Mouse (Mus musculus) liver, adult 2 months (tissue): ENCODE measurements at regions not wholly inside any gene's neighbourhood (a gene's known extent, or its start where the extent isn't known, plus 50 kb on each side); places are given as distances from the start of the nearest gene placed in this dataset.

Experiments
- DNase-seq: peaks from one replicate; pipeline ENCODE4 v3.0.0-alpha.2; 2011; ENCODE audit warnings: low read depth, low spot score; ENCODE audit errors: extremely low read depth
- H3K27ac ChIP-seq: fragments of 200-500 bp; replicated peaks from 2 replicates; pipeline ENCODE4 v1.5.1; 2012; ENCODE audit warnings: low read depth, mild to moderate bottlenecking, control low read depth, inconsistent platforms, low read length; ENCODE audit not compliant: insufficient read depth
- H3K27me3 ChIP-seq: fragments of 200-500 bp; 2 replicates; pipeline ENCODE4 v1.6.1; 2012; ENCODE audit warnings: mild to moderate bottlenecking, moderate library complexity, low read length, inconsistent platforms; ENCODE audit not compliant: control insufficient read depth, insufficient read depth
- H3K36me3 ChIP-seq: fragments of 200-500 bp; 2 replicates; pipeline ENCODE4 v1.6.1; 2012; ENCODE audit warnings: low read length, inconsistent platforms; ENCODE audit not compliant: control insufficient read depth, insufficient read depth
- H3K4me1 ChIP-seq: fragments of 200-500 bp; 2 replicates; pipeline ENCODE4 v1.6.1; 2011; ENCODE audit warnings: low read length; ENCODE audit not compliant: control insufficient read depth, insufficient read depth
- H3K4me3 ChIP-seq: fragments of 200-500 bp; 2 replicates; pipeline ENCODE4 v1.5.1; 2011; ENCODE audit warnings: low read depth, mild to moderate bottlenecking, control low read depth, low read length, moderate library complexity; ENCODE audit not compliant: insufficient read depth
- H3K79me2 ChIP-seq: fragments of 200-500 bp; 2 replicates; pipeline ENCODE4 v1.6.1; 2012; ENCODE audit warnings: inconsistent platforms, mild to moderate bottlenecking, low read length, moderate library complexity; ENCODE audit not compliant: control insufficient read depth, insufficient read depth
- H3K9ac ChIP-seq: fragments of 200-500 bp; 2 replicates; pipeline ENCODE4 v1.6.1; 2012; ENCODE audit warnings: low read depth, mild to moderate bottlenecking, control low read depth, inconsistent platforms, low read length
- CTCF ChIP-seq: fragments of 200-500 bp; IDR thresholded peaks from 2 replicates; pipeline ENCODE4 v1.5.1; 2011; ENCODE audit warnings: low read depth, low read length, control low read depth
- POLR2A ChIP-seq: fragments of 200-500 bp; IDR thresholded peaks from 2 replicates; pipeline ENCODE4 v1.6.1; 2011; ENCODE audit warnings: low read length, control low read depth; ENCODE audit not compliant: insufficient read depth; ENCODE audit errors: extremely low read depth
- WGBS: fragments of 180-500 bp; shearing (Covaris S2); methylation state at CpG from one replicate; pipeline ENCODE4 v1.1.7; 2018; 5-methylcytosine and 5-hydroxymethylcytosine counted together

DNA sequence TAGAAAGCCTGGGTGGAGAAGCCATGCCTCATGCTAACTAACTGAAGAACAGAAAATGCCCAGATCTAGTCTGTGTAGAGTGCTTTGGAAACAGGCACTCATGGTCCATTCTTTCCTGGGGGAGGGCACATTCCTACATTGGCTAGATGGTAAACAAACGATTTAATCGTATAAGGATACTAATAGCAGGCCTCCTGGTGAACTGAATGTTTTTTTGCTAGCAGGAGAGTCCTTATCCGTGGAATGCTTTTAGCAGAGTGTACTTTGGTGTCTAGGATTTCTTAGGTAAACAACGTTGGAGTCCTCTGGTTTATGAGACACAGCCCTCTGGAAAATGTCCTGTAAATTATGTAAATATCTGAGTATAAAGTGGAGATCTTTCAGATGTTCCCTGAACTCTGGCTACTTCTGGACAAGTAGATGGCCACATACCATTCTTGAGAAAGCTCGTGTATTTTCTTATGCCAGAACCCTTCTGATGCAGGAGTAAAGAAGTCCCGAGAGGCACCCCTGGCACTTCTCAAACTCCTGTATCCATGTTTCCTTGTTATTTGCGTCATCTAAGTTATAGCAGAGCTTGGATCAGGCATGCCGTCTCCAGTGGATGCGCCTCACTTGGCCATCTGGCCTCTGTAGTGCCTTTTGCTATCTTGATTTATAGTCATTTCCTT is 216.6 kb upstream of the Kif2a start:
- H3K9ac ChIP-seq = no peak overlapping the region
- no peaks in the 10 kb centered on the region for H3K4me1 ChIP-seq
- 47% methylated on average over 9 of the region's 9 CpGs for WGBS
- H3K4me3 ChIP-seq = no peak overlapping the region
- H3K79me2 ChIP-seq = no peaks in the 10 kb centered on the region
- H3K27me3 ChIP-seq = no peaks in the 10 kb centered on the region
- DNase-seq = no peak
- no peak for TF ChIP-seq CTCF
- TF ChIP-seq POLR2A = no peak
- H3K27ac ChIP-seq = no peak overlapping the region
- H3K36me3 ChIP-seq = no peaks in the 10 kb centered on the region

DNA sequence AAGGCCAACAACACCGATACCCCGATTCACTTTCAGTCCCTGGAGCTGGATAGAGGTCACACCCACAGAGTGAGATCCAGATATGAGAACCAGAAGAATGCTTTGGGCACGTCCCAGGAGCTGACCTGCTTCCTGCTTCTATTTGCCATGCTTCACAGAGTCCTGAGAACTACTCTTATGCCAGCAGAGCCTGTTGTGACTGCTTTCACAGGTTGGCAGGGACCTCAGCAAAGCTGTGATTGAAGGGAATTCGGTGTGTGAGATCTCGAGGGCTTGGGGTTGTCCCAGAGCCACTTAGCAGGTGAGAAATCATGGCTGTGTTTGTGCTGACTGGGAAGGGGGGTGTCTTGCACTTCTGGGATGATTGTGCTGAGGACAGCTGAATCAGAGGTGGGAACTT is 197.5 kb upstream of the Kif2a start:
- DNase-seq = no peak
- no peak for TF ChIP-seq CTCF
- TF ChIP-seq POLR2A = no peak
- H3K27ac ChIP-seq = no peak overlapping the region
- H3K27me3 ChIP-seq = no peaks in the 10 kb centered on the region
- 51% methylated on average over 5 of the region's 5 CpGs for WGBS
- no peak overlapping the region for H3K9ac ChIP-seq
- no peaks in the 10 kb centered on the region for H3K4me1 ChIP-seq
- H3K4me3 ChIP-seq = no peak overlapping the region
- no peaks in the 10 kb centered on the region for H3K79me2 ChIP-seq
- no peaks in the 10 kb centered on the region for H3K36me3 ChIP-seq

DNA sequence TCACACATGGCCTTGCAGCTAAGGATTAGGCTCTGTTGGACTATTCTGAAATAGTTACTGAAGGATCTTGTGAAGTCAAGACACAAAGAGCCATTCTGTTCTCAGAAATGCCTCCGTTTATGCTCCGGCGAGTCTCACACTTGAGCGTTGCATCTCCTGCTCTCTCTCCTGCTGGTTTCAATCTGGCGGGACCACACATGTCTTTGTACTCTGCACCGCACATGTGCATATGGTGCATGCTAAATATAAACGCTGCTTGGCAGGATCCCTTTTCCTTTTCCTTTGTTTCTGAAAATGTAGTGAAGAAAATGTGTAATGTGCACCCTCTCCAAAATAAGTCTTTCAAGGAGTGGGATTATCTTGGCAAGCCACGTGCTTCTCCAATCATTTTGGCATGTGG is 196.4 kb upstream of the Kif2a start:
- Histone ChIP-seq H3K79me2 (no peaks in the 10 kb centered on the region), H3K4me1 (no peaks in the 10 kb centered on the region), H3K9ac (no peak overlapping the region), H3K27me3 (no peaks in the 10 kb centered on the region), H3K36me3 (no peaks in the 10 kb centered on the region), H3K27ac (no peak overlapping the region), H3K4me3 (no peak overlapping the region)
- 91% methylated on average over 8 of the region's 8 CpGs for WGBS
- no peak for DNase-seq
- TF ChIP-seq POLR2A (no peak), CTCF (no peak)

DNA sequence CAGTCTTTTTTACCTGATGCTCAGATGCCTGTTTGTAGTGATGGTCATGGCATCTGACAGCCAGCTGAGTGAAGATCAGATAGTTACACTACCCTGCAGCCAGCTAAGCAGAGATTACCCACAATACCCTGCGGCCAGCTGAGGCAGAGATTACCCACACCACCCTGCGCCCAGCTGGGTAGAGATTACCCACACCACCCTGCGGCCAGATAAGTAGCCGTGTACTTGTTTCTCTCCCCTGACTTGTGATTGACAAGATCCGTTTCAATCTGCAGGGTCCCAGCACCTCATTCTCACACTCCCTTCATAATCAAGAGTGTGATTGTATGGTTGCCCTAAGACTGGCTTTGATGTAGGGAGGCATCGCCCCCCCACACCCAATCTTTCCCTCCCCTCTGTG is 195.9 kb upstream of the Kif2a start:
- H3K27me3 ChIP-seq = no peaks in the 10 kb centered on the region
- no peak overlapping the region for H3K27ac ChIP-seq
- DNase-seq = no peak
- no peak overlapping the region for H3K4me3 ChIP-seq
- H3K9ac ChIP-seq = no peak overlapping the region
- TF ChIP-seq CTCF (no peak), POLR2A (no peak)
- no peaks in the 10 kb centered on the region for H3K36me3 ChIP-seq
- 78% methylated on average over 6 of the region's 6 CpGs for WGBS
- H3K4me1 ChIP-seq = no peaks in the 10 kb centered on the region
- H3K79me2 ChIP-seq = no peaks in the 10 kb centered on the region

DNA sequence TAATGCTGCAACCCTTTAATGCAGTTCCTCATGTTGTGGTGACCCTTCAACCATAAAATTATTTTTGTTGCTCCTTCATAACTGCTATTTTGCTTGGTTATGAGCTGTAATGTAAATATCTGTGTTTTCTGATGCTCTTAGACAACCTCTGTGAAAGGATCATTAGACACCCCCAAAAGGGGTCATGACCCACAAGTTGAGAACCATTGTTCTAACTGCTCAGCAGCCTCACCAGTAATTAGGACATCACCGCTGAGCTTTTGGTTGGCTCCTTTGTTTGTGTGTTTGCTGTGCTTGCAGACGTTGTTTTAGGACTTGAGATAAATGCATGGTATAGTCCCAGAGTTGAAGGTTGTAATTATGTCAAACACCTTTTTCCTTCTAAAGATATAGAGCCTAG is 191.4 kb upstream of the Kif2a start:
- H3K9ac ChIP-seq = no peak overlapping the region
- no peak for DNase-seq
- H3K79me2 ChIP-seq = no peaks in the 10 kb centered on the region
- H3K27ac ChIP-seq = no peak overlapping the region
- no peak overlapping the region for H3K4me3 ChIP-seq
- 35% methylated on average over 2 of the region's 2 CpGs for WGBS
- H3K36me3 ChIP-seq = no peaks in the 10 kb centered on the region
- TF ChIP-seq CTCF (no peak), POLR2A (no peak)
- no peaks in the 10 kb centered on the region; the same call in 1 of the 2 replicates for H3K27me3 ChIP-seq
- H3K4me1 ChIP-seq = no peaks in the 10 kb centered on the region

DNA sequence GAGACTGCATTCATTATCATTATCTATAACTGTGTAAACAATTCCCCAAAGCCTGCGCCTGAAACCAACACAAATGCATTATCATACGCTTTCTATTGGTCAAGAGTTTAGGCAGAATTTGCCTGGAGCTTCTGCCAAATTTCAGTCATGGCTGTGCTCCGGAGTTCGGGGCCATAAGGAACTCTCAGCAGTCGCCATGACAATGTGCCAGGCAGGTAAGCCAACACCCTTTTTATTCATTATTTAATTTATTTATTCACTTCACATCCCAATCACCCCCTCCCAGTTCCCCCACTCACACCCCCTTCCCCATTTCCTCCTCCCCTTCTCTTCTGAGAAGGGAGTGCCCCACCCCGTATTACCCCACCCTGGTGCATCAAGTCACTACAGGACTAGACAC is 188.8 kb upstream of the Kif2a start:
- Histone ChIP-seq H3K4me1 (no peaks in the 10 kb centered on the region), H3K9ac (no peak overlapping the region), H3K27ac (no peak overlapping the region), H3K79me2 (no peaks in the 10 kb centered on the region), H3K36me3 (no peaks in the 10 kb centered on the region), H3K4me3 (no peak overlapping the region), H3K27me3 (no peaks in the 10 kb centered on the region; the same call in 1 of the 2 replicates)
- TF ChIP-seq POLR2A = no peak
- TF ChIP-seq CTCF = no peak
- no peak for DNase-seq
- WGBS = 68% methylated on average over 6 of the region's 6 CpGs
